Mouse (Mus musculus) cerebellum, postnatal 14 days (tissue): ENCODE results near the gene Gad1.
A peak's percentile ranks its signal among the peaks of the same experiment; 100 is the strongest.

Experiments
- DNase-seq, 2 experiments: peaks; one replicate each; pipeline ENCODE4 v3.0.0; 2021; ENCODE audit warnings: mixed read lengths in 2 of 2

Gene Gad1

GRCm38 (mm10) chr2:70565651-70566602, 13.1 kb downstream of the Gad1 start:
- DNase-seq: peak in 1 of 2 experiments; percentile 13

DNA sequence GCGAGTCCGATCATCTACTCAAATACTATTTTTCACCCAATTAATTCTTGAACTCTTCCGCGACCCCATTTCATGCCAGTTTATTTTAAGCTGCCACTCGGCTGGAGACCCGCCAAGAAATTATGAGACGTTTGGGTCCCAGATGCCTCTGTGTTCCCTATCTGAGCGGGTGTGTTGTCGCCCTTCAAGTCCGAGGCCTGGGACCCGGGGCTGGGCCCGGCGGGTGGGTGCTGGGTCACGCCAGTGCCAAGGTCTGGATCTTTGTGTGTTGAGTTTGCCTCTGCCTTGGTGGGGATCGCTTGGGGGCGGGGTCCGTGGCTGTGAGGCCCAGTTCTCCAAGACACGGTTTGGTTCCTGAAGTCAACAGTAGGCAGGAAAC, 13.7 kb downstream of the Gad1 start:
- peak; percentile 44 to 56 for DNase-seq

- DNase-seq: peak; percentile 79 to 85
These were observed 14.3 kb downstream of the Gad1 start for GRCm38 (mm10) chr2:70567071-70567681.

DNA sequence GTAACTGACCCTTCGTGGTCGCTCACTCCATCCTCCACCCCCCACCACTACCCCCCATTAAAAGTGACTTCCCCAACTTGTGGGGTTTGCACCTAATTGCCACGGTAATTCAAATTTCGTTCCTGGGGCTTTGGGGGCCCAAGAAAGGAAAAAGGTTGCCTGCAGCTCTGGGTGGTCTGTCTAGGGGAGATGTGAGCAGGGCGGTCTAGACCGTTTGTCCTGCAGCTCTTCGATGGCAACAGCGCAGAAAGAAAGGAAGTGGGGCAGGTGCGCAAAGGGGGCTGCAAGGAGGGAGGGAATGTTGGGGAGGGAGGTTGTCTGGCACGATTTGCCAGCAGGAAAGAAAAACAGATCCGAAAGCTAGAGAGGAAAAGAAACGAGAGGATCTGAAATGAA, 14.8 kb downstream of the Gad1 start:
- peak in 1 of 2 experiments; percentile 11 for DNase-seq

DNA sequence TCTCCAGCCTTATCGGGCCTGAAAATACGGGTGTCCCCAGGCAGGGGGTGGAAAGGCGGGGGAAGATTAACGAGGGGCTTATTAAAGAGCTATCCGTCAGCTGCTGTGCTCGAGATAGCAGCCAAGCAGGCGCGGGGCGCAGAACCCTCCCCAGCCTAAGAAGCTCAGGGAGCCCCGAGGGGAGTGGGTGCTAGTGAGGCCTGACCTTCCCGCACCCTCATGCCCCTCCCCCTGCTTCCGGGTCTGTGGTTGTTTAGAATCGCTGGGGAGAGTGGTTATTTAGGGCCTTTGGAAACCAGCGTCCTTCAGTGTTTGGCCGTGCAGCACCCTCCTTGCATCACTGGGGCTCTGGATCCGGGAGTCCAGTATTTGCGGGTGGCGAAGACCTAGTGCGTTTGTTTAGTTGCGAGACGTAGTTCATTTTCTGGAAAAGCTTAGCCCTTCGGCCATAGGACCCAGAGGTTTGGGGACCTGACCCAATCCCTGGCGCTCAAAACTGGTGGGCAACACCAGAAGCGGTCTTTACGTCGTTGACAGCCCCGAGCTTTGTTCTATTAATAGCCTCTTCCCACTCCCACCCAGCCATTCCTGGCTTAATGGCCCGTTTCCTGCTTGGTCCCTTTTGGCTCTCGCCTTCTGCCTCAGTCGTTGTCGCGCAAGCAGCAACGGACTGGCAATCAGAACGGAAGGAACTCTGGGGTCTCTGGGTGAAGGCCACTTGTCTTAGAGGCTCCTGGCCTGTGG, 15.5 kb downstream of the Gad1 start:
- DNase-seq: peak in 1 of 2 experiments; percentile 20

DNA sequence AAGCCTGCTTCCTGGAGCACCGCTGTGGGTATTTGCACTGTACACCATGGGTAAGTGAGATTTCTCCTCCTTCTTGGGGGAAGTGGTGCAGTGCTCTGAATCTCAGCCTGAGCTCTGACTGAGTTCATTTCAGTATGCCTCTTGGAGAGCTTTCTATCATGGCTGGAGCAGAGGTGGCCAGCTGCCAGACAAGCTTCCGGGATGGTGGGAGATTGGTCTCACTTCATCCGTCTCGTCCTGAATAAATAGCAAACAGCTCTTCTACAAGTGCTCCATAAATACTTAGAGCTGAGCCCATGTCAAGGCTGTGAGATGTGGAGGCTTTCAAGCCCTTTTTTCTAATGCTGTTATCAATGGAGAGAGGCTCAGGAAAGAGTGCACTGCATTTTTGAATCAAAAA, 18.8 kb downstream of the Gad1 start:
- peak in 1 of 2 experiments; percentile 31 for DNase-seq

- peak in 1 of 2 experiments; percentile 20 for DNase-seq
These were observed 19.4 kb downstream of the Gad1 start for GRCm38 (mm10) chr2:70572251-70572650.

GRCm38 (mm10) chr2:70573544-70574210, 20.8 kb downstream of the Gad1 start:
- DNase-seq: peak in 1 of 2 experiments; percentile 10

DNA sequence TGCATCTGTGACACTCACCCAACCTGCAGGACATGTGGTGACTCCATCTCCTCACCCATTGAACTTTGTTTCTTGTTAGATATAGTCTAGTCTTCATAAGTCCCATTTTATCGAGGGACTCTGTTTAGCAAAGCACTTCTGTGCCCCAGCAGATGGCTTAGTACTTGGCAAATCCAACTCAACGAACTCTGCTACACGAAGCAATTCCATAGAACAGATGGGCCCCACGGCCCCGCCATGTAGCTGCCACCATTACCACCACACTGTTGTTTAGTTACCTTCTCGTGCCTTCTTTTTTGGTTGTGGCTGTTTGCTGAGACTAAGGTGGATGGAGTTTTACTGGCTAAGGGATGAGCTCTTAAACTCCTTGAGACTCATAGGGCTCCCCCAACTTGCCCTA, 35.3 kb downstream of the Gad1 start:
- DNase-seq: no peak

- DNase-seq: no peak
These were observed 39.6 kb downstream of the Gad1 start for GRCm38 (mm10) chr2:70592432-70592831.

DNA sequence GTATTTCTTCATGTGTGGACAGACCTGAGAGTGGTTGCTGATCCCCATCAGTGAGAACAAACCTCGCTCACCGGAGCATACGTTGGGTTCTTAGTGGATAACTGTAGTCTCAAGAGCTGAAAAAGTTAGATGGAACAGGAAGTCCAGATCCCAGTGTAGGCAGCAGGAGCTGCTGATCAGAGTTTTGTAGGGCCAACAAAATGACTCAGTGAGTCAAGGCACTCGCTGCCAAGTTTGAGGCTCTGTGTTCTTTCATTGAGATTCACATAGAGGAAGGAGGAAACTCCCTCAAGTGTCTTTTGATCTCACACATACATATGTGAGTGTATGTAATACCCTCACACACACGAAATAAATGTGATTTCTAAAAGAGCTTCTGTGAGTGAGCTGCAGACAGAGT, 40.8 kb downstream of the Gad1 start:
- no peak for DNase-seq

DNA sequence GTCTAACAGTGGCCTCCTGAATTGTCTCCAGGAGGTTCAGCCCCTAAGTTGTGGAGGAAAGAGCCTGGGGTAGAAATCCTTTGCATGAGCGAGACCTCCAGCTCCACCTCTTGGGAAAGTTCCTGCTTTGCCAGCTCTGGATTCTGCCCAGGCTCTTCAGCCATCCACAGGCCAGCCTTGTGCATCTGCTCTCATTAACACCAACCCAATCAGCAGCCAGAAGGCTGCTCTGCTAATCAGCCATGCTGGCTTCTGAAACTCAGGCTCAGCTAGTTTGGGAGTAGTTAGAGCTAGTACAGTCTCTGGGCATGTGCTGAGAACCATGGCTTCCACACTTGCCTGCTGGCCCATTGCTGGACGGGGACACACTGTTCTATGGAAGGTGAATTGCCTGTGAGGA, 43.0 kb downstream of the Gad1 start:
- DNase-seq: peak; percentile 29 to 34

DNA sequence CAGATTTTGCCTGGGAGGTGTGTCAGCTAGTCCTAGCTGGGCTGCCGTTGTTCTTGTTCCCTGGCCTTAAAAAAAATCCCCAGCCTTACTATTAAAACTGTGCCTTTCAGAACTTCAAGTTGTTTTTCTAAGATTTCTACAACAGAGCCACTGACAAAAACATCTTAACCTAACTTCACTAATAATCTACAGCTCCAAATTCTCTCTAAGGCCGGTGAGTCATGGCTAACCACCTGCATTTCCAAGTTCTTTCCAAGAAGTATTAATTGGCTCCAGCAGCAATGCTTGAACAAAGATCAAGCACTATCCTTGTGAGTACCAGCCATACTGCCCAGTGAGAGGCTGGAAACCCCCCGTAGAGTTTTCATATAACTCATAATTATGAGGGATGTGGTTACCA, 56.9 kb downstream of the Gad1 start:
- no peak for DNase-seq

- DNase-seq: no peak
These were observed 62.0 kb downstream of the Gad1 start for GRCm38 (mm10) chr2:70614745-70615351.

DNA sequence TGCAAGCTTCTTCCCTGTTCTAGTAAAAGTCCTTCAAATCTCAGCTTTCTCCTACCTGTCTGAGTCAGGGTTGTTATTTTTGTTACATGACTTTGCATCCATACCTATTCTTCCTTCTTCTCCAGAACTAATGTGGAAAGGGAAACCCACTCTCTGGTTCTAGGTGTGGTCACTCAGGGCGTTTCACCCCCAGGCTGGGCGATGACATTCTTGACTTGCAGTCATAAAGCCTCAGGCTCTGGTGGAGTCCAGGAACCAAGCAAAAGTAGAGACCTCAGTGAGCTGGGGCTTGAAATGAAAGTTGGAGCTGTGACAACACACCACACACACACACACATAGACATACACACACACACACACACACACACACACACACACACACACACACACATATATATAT, 63.2 kb downstream of the Gad1 start:
- no peak for DNase-seq

GRCm38 (mm10) chr2:70616617-70617016, 63.7 kb downstream of the Gad1 start:
- DNase-seq: no peak

DNA sequence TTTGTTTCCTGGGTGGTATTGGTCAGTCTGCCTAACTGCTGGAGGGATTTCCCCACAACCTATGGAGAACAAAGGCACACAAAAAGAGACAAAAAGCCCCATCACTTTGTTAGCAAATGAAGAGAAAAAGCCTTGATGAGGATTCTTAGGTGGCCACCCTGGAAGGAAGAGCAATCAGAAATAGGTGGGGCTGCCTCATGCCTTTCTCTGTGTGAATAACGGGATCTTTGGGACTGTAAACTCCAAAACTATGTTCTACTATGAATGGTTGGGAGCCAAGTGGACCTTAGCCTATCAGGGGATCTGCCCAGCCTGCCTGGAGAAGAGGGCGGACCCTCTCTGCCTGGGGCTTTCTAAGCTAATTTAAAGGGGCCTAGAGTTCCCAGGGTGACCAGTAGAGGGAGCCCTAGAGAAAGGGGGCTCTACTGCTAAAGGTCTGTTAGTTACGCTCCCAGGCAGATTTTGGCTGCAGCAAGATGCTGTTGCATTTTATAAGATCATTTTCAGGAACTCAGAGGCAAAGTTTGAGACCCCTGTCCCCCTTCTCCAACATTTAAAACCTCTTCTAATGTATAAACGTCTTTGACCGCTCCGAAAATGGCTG, 66.5 kb downstream of the Gad1 start:
- DNase-seq: no peak

GRCm38 (mm10) chr2:70620225-70620624, 67.4 kb downstream of the Gad1 start:
- DNase-seq: peak; percentile 55 to 82

DNA sequence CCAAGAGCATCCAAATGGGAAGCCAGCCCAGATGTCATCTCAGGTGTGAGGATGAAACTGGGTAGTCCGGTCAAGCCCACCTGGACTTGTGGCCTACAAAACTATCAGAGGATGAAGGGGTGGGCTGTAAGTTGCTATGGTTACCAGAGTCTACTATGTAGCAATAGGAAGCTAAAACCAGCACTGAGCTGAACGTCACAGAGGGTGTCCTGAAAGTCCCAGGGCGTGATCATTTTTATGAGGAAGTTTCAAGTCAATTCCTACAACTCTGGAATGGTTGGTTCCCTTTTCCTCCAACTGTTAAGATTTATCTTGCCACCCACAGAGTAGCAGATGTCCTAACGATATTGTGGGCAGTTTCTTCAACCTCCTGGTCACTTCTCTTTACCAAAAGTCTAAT, 69.4 kb downstream of the Gad1 start:
- no peak for DNase-seq

DNA sequence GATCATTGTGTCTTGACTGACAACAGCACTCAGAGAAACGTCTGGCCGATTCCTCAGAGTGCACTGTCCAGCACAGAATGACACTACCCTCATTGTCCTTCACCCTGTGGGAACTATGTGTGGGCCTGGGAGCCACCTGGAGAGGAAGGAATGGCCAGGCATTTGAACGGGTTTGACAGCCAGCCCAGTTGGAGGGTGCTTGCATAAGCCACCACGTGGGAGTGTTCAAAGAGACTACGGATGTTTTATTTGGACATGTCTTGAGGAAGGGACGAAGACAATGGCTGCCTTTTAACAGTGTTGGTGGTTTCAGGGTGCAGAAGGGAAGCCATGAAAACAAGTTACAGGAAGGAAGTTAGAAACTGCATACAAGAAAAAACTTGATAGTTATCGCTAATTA, 72.9 kb downstream of the Gad1 start:
- DNase-seq: no peak

GRCm38 (mm10) chr2:70628397-70628796, 75.5 kb downstream of the Gad1 start:
- DNase-seq: no peak

DNA sequence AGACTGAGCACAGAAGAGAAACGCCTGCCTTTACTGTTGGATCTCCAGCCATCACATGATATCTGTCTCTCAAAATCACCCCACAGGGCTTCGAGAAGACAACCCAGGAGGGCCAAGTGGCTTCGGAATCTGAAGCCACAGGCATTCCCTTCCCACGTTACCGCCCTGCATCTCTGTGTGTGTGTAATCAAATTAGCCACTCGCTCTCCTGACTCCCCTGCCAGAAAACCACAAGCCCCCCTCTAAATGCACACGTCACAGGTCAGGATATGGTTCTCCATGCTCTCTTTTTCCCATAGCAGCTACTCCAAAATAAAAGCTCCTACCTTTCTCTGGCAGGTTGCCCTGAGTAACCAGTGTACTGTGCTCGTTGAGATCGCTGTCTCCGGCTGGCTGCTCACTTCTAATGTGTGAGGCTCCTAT, 76.5 kb downstream of the Gad1 start:
- DNase-seq: peak; percentile 46 to 66
